Mouse (Mus musculus): ENCODE data around the gene Mybpc3. TPM values are rescaled to one million over a fixed set of nuclear protein-coding genes. Genes with fewer than 3 reads are reported as not detected.

Mybpc3 gene
- polyA plus RNA-seq, 1 experiment from 2014 or later, result 0.05 TPM

- Histone ChIP-seq H3K4me1 (ENCODE audit: control insufficient read depth, insufficient read depth, low read depth, low read length) (no peaks in the 10 kb centered on the region), H3K27me3 (replicated peaks; ENCODE audit: control insufficient read depth, insufficient read depth, low read length) (no peaks in the 10 kb centered on the region), H3K27ac (ENCODE audit: low read depth, low read length) (no peak overlapping the region), H3K4me3 (ENCODE audit: low read length) (no peak overlapping the region), H3K9me3 (ENCODE audit: control insufficient read depth, low read length) (no peaks in the 10 kb centered on the region), H3K36me3 (ENCODE audit: control insufficient read depth, insufficient read depth, low read length) (peaks cover 45% of the 10 kb centered on the region), H3K9ac (ENCODE audit: low read depth, low read length) (no peak overlapping the region), H3K4me2 (ENCODE audit: low read length) (no peak overlapping the region)
- WGBS, result 89% methylated on average over 6 of the region's 6 CpGs
- ATAC-seq, result no peak
Observed at GRCm38 (mm10) chr2:91164991-91165390, 47.0 kb downstream of the Mybpc3 start.

GRCm38 (mm10) chr2:91167629-91168028 lies 49.7 kb downstream of the Mybpc3 start:
- Histone ChIP-seq H3K9ac (ENCODE audit: low read depth, low read length) (no peak overlapping the region), H3K9me3 (ENCODE audit: control insufficient read depth, low read length) (no peaks in the 10 kb centered on the region), H3K4me3 (ENCODE audit: low read length) (no peak overlapping the region), H3K4me1 (ENCODE audit: control insufficient read depth, insufficient read depth, low read depth, low read length) (no peaks in the 10 kb centered on the region), H3K27ac (ENCODE audit: low read depth, low read length) (no peak overlapping the region), H3K4me2 (ENCODE audit: low read length) (no peak overlapping the region), H3K36me3 (ENCODE audit: control insufficient read depth, insufficient read depth, low read length) (peaks cover 45% of the 10 kb centered on the region), H3K27me3 (replicated peaks; ENCODE audit: control insufficient read depth, insufficient read depth, low read length) (no peaks in the 10 kb centered on the region)
- no peak for ATAC-seq
- WGBS, result 67% methylated on average over 4 of the region's 4 CpGs

GRCm38 (mm10) chr2:91169587-91170322 lies 51.8 kb downstream of the Mybpc3 start:
- no peaks in the 10 kb centered on the region for H3K27me3 ChIP-seq (replicated peaks; ENCODE audit: control insufficient read depth, insufficient read depth, low read length)
- H3K9me3 ChIP-seq (ENCODE audit: control insufficient read depth, low read length), result no peaks in the 10 kb centered on the region
- 84% methylated on average over 25 of the region's 25 CpGs for WGBS
- no peak for ATAC-seq
- no peak overlapping the region for H3K9ac ChIP-seq (ENCODE audit: low read depth, low read length)
- H3K36me3 ChIP-seq (ENCODE audit: control insufficient read depth, insufficient read depth, low read length), result peaks cover 43% of the 10 kb centered on the region
- H3K4me1 ChIP-seq (ENCODE audit: control insufficient read depth, insufficient read depth, low read depth, low read length), result no peaks in the 10 kb centered on the region
- no peak overlapping the region for H3K27ac ChIP-seq (ENCODE audit: low read depth, low read length)
- no peak overlapping the region for H3K4me3 ChIP-seq (ENCODE audit: low read length)
- H3K4me2 ChIP-seq (ENCODE audit: low read length), result no peak overlapping the region

- Histone ChIP-seq H3K27me3 (replicated peaks; ENCODE audit: control insufficient read depth, insufficient read depth, low read length) (no peaks in the 10 kb centered on the region), H3K4me3 (ENCODE audit: low read length) (no peak overlapping the region), H3K36me3 (ENCODE audit: control insufficient read depth, insufficient read depth, low read length) (peaks cover 28% of the 10 kb centered on the region), H3K9ac (ENCODE audit: low read depth, low read length) (no peak overlapping the region), H3K4me2 (ENCODE audit: low read length) (no peak overlapping the region), H3K4me1 (ENCODE audit: control insufficient read depth, insufficient read depth, low read depth, low read length) (peaks cover 3% of the 10 kb centered on the region; the same call in 1 of the 2 replicates), H3K9me3 (ENCODE audit: control insufficient read depth, low read length) (no peaks in the 10 kb centered on the region), H3K27ac (ENCODE audit: low read depth, low read length) (no peak overlapping the region)
- WGBS, result 88% methylated on average over 4 of the region's 4 CpGs
- ATAC-seq, result no peak
Observed at GRCm38 (mm10) chr2:91175490-91175889, 57.5 kb downstream of the Mybpc3 start.

GRCm38 (mm10) chr2:91176234-91176633 lies 58.3 kb downstream of the Mybpc3 start:
- Histone ChIP-seq H3K4me2 (ENCODE audit: low read length) (no peak overlapping the region), H3K4me1 (ENCODE audit: control insufficient read depth, insufficient read depth, low read depth, low read length) (peaks cover 10% of the 10 kb centered on the region), H3K36me3 (ENCODE audit: control insufficient read depth, insufficient read depth, low read length) (peaks cover 26% of the 10 kb centered on the region), H3K27me3 (replicated peaks; ENCODE audit: control insufficient read depth, insufficient read depth, low read length) (no peaks in the 10 kb centered on the region), H3K27ac (ENCODE audit: low read depth, low read length) (no peak overlapping the region), H3K9me3 (ENCODE audit: control insufficient read depth, low read length) (no peaks in the 10 kb centered on the region), H3K4me3 (ENCODE audit: low read length) (no peak overlapping the region), H3K9ac (ENCODE audit: low read depth, low read length) (no peak overlapping the region)
- ATAC-seq, result no peak
- WGBS, result 78% methylated on average over 6 of the region's 6 CpGs

GRCm38 (mm10) chr2:91179825-91180224 lies 61.9 kb downstream of the Mybpc3 start:
- Histone ChIP-seq H3K27me3 (replicated peaks; ENCODE audit: control insufficient read depth, insufficient read depth, low read length) (no peaks in the 10 kb centered on the region), H3K36me3 (ENCODE audit: control insufficient read depth, insufficient read depth, low read length) (peaks cover 11% of the 10 kb centered on the region), H3K9ac (ENCODE audit: low read depth, low read length) (no peak overlapping the region), H3K4me3 (ENCODE audit: low read length) (no peak overlapping the region), H3K27ac (ENCODE audit: low read depth, low read length) (no peak overlapping the region), H3K4me2 (ENCODE audit: low read length) (no peak overlapping the region), H3K9me3 (ENCODE audit: control insufficient read depth, low read length) (no peaks in the 10 kb centered on the region), H3K4me1 (ENCODE audit: control insufficient read depth, insufficient read depth, low read depth, low read length) (peaks cover 22% of the 10 kb centered on the region)
- 37% methylated on average over 4 of the region's 4 CpGs for WGBS
- ATAC-seq, result no peak

GRCm38 (mm10) chr2:91180706-91181105 lies 62.8 kb downstream of the Mybpc3 start:
- Histone ChIP-seq H3K27ac (ENCODE audit: low read depth, low read length) (no peak overlapping the region), H3K27me3 (replicated peaks; ENCODE audit: control insufficient read depth, insufficient read depth, low read length) (no peaks in the 10 kb centered on the region), H3K9me3 (ENCODE audit: control insufficient read depth, low read length) (no peaks in the 10 kb centered on the region), H3K9ac (ENCODE audit: low read depth, low read length) (no peak overlapping the region), H3K4me1 (ENCODE audit: control insufficient read depth, insufficient read depth, low read depth, low read length) (peaks cover 22% of the 10 kb centered on the region), H3K4me3 (ENCODE audit: low read length) (no peak overlapping the region), H3K36me3 (ENCODE audit: control insufficient read depth, insufficient read depth, low read length) (peaks cover 8% of the 10 kb centered on the region), H3K4me2 (ENCODE audit: low read length) (peak overlapping the region; percentile 77)
- WGBS, result 68% methylated on average over 5 of the region's 5 CpGs
- no peak for ATAC-seq

- Histone ChIP-seq H3K9ac (ENCODE audit: low read depth, low read length) (peak overlapping the region; percentile 92), H3K9me3 (ENCODE audit: control insufficient read depth, low read length) (no peaks in the 10 kb centered on the region), H3K36me3 (ENCODE audit: control insufficient read depth, insufficient read depth, low read length) (peaks cover 5% of the 10 kb centered on the region), H3K4me2 (ENCODE audit: low read length) (peak overlapping the region; percentile 77), H3K4me1 (ENCODE audit: control insufficient read depth, insufficient read depth, low read depth, low read length) (peaks cover 22% of the 10 kb centered on the region), H3K27ac (ENCODE audit: low read depth, low read length) (peak overlapping the region; percentile 93), H3K27me3 (replicated peaks; ENCODE audit: control insufficient read depth, insufficient read depth, low read length) (no peaks in the 10 kb centered on the region), H3K4me3 (ENCODE audit: low read length) (peak overlapping the region; percentile 87)
- no peak for ATAC-seq
- WGBS, result 9% methylated on average over 8 of the region's 8 CpGs
Observed at GRCm38 (mm10) chr2:91182016-91182404, 64.1 kb downstream of the Mybpc3 start.

- peak; percentile 97 for ATAC-seq
- H3K36me3 ChIP-seq (ENCODE audit: control insufficient read depth, insufficient read depth, low read length), result peaks cover 5% of the 10 kb centered on the region; the same call in 1 of the 2 replicates
Observed at GRCm38 (mm10) chr2:91182405-91183147, 64.6 kb downstream of the Mybpc3 start.

More at GRCm38 (mm10) chr2:91182405-91183147, 64.6 kb downstream of the Mybpc3 start:
- H3K4me3 ChIP-seq (ENCODE audit: low read length), result peak overlapping the region; percentile 87
- H3K9me3 ChIP-seq (ENCODE audit: control insufficient read depth, low read length), result no peaks in the 10 kb centered on the region
- H3K27me3 ChIP-seq (replicated peaks; ENCODE audit: control insufficient read depth, insufficient read depth, low read length), result no peaks in the 10 kb centered on the region
- peak overlapping the region; percentile 92 for H3K9ac ChIP-seq (ENCODE audit: low read depth, low read length)
- H3K4me1 ChIP-seq (ENCODE audit: control insufficient read depth, insufficient read depth, low read depth, low read length), result peaks cover 22% of the 10 kb centered on the region
- under 1% methylated on average over 73 of the region's 81 CpGs for WGBS
- peak overlapping the region; percentile 93 for H3K27ac ChIP-seq (ENCODE audit: low read depth, low read length)
- H3K4me2 ChIP-seq (ENCODE audit: low read length), result peak overlapping the region; percentile 77

All from hindbrain, embryonic 16.5 days (tissue).